Mouse (Mus musculus) kidney, embryonic 15.5 days (tissue): ENCODE results near the gene Ezh1. TPM values are rescaled to one million over a fixed set of nuclear protein-coding genes. Genes with fewer than 3 reads are reported as not detected.

Source experiments
- ATAC-seq: fragments of 200-750 bp; cut with Nextera tagmentation; replicated peaks from 2 replicates; pipeline ENCODE4 v1.8.0; 2017; ENCODE audit warnings: moderate TSS enrichment; ENCODE audit not compliant: low FRiP score
- H3K27ac ChIP-seq: fragments of 300-500 bp; sonication (generic); 2 replicates; pipeline ENCODE4 v1.5.1; 2015; ENCODE audit warnings: mild to moderate bottlenecking, inconsistent platforms
- H3K27me3 ChIP-seq: fragments of 300-500 bp; sonication (generic); 2 replicates; pipeline ENCODE4 v1.6.1; 2015; ENCODE audit warnings: inconsistent platforms
- H3K36me3 ChIP-seq: fragments of 300-500 bp; sonication (generic); 2 replicates; pipeline ENCODE4 v1.6.1; 2015; ENCODE audit warnings: inconsistent platforms
- H3K4me1 ChIP-seq: fragments of 300-500 bp; sonication (generic); 2 replicates; pipeline ENCODE4 v1.6.1; 2015; ENCODE audit warnings: inconsistent platforms
- H3K4me2 ChIP-seq: fragments of 300-500 bp; sonication (generic); 2 replicates; pipeline ENCODE4 v1.6.1; 2015; ENCODE audit warnings: moderate library complexity, mild to moderate bottlenecking, inconsistent platforms
- H3K4me3 ChIP-seq: fragments of 300-500 bp; sonication (generic); replicated peaks from 2 replicates; pipeline ENCODE4 v1.5.1; 2015; ENCODE audit warnings: mild to moderate bottlenecking, inconsistent platforms
- H3K9ac ChIP-seq: fragments of 300-500 bp; sonication (generic); 2 replicates; pipeline ENCODE4 v1.6.1; 2015; ENCODE audit warnings: mild to moderate bottlenecking, inconsistent platforms
- H3K9me3 ChIP-seq: fragments of 300-500 bp; sonication (generic); replicated peaks from 2 replicates; pipeline ENCODE4 v1.6.1; 2016; ENCODE audit warnings: inconsistent platforms
- WGBS: fragments of 180-500 bp; shearing (Covaris S2); methylation state at CpG from one replicate; pipeline ENCODE4 v1.1.7; 2015; ENCODE audit warnings: mixed read lengths; 5-methylcytosine and 5-hydroxymethylcytosine counted together
- polyA plus RNA-seq: library from polyadenylated mRNA; unstranded; fragments of >200 nt; fragmentation: Nextera tagmentation; extraction: Ambion mirVana; gene quantifications from 2 replicates; pipeline ENCODE4 v1.2.1, GENCODE M21; 2015

The Ezh1 gene
- polyA plus RNA-seq, 1 experiment from 2014 or later: 27.0 TPM

GRCm38 (mm10) chr11:101245071-101245470, 18.8 kb upstream of the Ezh1 start:
- no peak for ATAC-seq
- 21% methylated on average over 4 of the region's 4 CpGs for WGBS
- Histone ChIP-seq H3K4me3 (peak overlapping the region; percentile 57), H3K9me3 (no peaks in the 10 kb centered on the region), H3K9ac (no peak overlapping the region), H3K4me2 (peak overlapping the region; percentile 75), H3K27ac (peak overlapping the region; percentile 77), H3K36me3 (no peaks in the 10 kb centered on the region), H3K4me1 (peaks cover 38% of the 10 kb centered on the region), H3K27me3 (no peaks in the 10 kb centered on the region)

- ATAC-seq: no peak
- WGBS: 46% methylated on average over 5 of the region's 5 CpGs
- Histone ChIP-seq H3K27ac (peak overlapping the region; percentile 74), H3K9ac (no peak overlapping the region), H3K9me3 (no peaks in the 10 kb centered on the region), H3K4me3 (no peak overlapping the region), H3K4me2 (no peak overlapping the region), H3K27me3 (no peaks in the 10 kb centered on the region), H3K4me1 (peaks cover 17% of the 10 kb centered on the region), H3K36me3 (no peaks in the 10 kb centered on the region)
Observed at GRCm38 (mm10) chr11:101238071-101238647, 11.9 kb upstream of the Ezh1 start.

- Histone ChIP-seq H3K4me2 (no peak overlapping the region), H3K27ac (no peak overlapping the region), H3K27me3 (no peaks in the 10 kb centered on the region), H3K36me3 (no peaks in the 10 kb centered on the region), H3K9ac (no peak overlapping the region), H3K4me3 (no peak overlapping the region), H3K9me3 (no peaks in the 10 kb centered on the region), H3K4me1 (peaks cover 29% of the 10 kb centered on the region)
- no peak for ATAC-seq
- 89% methylated on average over 5 of the region's 5 CpGs for WGBS
Observed at GRCm38 (mm10) chr11:101236782-101237181, 10.5 kb upstream of the Ezh1 start.

GRCm38 (mm10) chr11:101235429-101235828, 9.2 kb upstream of the Ezh1 start:
- ATAC-seq: no peak
- Histone ChIP-seq H3K4me2 (no peak overlapping the region), H3K9ac (no peak overlapping the region), H3K4me3 (no peak overlapping the region), H3K36me3 (no peaks in the 10 kb centered on the region), H3K27ac (no peak overlapping the region), H3K4me1 (peaks cover 43% of the 10 kb centered on the region), H3K9me3 (no peaks in the 10 kb centered on the region), H3K27me3 (no peaks in the 10 kb centered on the region)

GRCm38 (mm10) chr11:101234124-101234523, 7.9 kb upstream of the Ezh1 start:
- no peak overlapping the region for H3K4me3 ChIP-seq
- H3K27me3 ChIP-seq: no peaks in the 10 kb centered on the region
- no peaks in the 10 kb centered on the region for H3K36me3 ChIP-seq
- no peak overlapping the region for H3K4me2 ChIP-seq
- H3K9ac ChIP-seq: no peak overlapping the region
- no peak for ATAC-seq
- H3K27ac ChIP-seq: 0 out of 2 replicates have a peak overlapping the region, but pooled peaks have one; percentile 62
- no peaks in the 10 kb centered on the region for H3K9me3 ChIP-seq
- peaks cover 56% of the 10 kb centered on the region for H3K4me1 ChIP-seq

GRCm38 (mm10) chr11:101233240-101233639, 7.0 kb upstream of the Ezh1 start:
- Histone ChIP-seq H3K9ac (no peak overlapping the region), H3K36me3 (no peaks in the 10 kb centered on the region), H3K27ac (peak overlapping the region; percentile 62; the same call in 1 of the 2 replicates), H3K4me1 (peaks cover 61% of the 10 kb centered on the region), H3K4me2 (no peak overlapping the region), H3K9me3 (no peaks in the 10 kb centered on the region), H3K4me3 (no peak overlapping the region), H3K27me3 (no peaks in the 10 kb centered on the region)
- 81% methylated on average over 1 of the region's 1 CpGs for WGBS
- ATAC-seq: no peak

GRCm38 (mm10) chr11:101232010-101232839, 6.0 kb upstream of the Ezh1 start:
- no peaks in the 10 kb centered on the region for H3K27me3 ChIP-seq
- H3K4me2 ChIP-seq: peak overlapping the region; percentile 56
- H3K9ac ChIP-seq: peak overlapping the region; percentile 36; the same call in 1 of the 2 replicates
- 32% methylated on average over 6 of the region's 6 CpGs for WGBS
- H3K4me1 ChIP-seq: peaks cover 56% of the 10 kb centered on the region
- peak; percentile 75 for ATAC-seq
- H3K4me3 ChIP-seq: peak overlapping the region; percentile 26
- H3K36me3 ChIP-seq: no peaks in the 10 kb centered on the region
- no peaks in the 10 kb centered on the region for H3K9me3 ChIP-seq
- peak overlapping the region; percentile 99 for H3K27ac ChIP-seq

GRCm38 (mm10) chr11:101230991-101231871, 5.0 kb upstream of the Ezh1 start:
- under 1% methylated on average over 18 of the region's 18 CpGs for WGBS
- ATAC-seq: peak; percentile 86
- Histone ChIP-seq H3K4me1 (peaks cover 59% of the 10 kb centered on the region), H3K9me3 (no peaks in the 10 kb centered on the region), H3K4me2 (peak overlapping the region; percentile 56), H3K4me3 (peak overlapping the region; percentile 26), H3K27ac (peak overlapping the region; percentile 99), H3K36me3 (no peaks in the 10 kb centered on the region), H3K9ac (peak overlapping the region; percentile 36), H3K27me3 (no peaks in the 10 kb centered on the region)

GRCm38 (mm10) chr11:101230526-101230925, 4.3 kb upstream of the Ezh1 start:
- peak overlapping the region; percentile 56 for H3K4me2 ChIP-seq
- H3K4me3 ChIP-seq: peak overlapping the region; percentile 26
- peak overlapping the region; percentile 99 for H3K27ac ChIP-seq
- no peaks in the 10 kb centered on the region for H3K36me3 ChIP-seq
- peaks cover 61% of the 10 kb centered on the region for H3K4me1 ChIP-seq
- 15% methylated on average over 5 of the region's 5 CpGs for WGBS
- H3K9ac ChIP-seq: peak overlapping the region; percentile 36
- H3K27me3 ChIP-seq: no peaks in the 10 kb centered on the region
- no peak for ATAC-seq
- no peaks in the 10 kb centered on the region for H3K9me3 ChIP-seq

- peak overlapping the region; percentile 99 for H3K27ac ChIP-seq
- no peaks in the 10 kb centered on the region for H3K27me3 ChIP-seq
- H3K4me1 ChIP-seq: peaks cover 65% of the 10 kb centered on the region
- H3K4me2 ChIP-seq: peak overlapping the region; percentile 56
- no peak overlapping the region for H3K9ac ChIP-seq
- no peak for ATAC-seq
- no peaks in the 10 kb centered on the region for H3K36me3 ChIP-seq
- H3K9me3 ChIP-seq: no peaks in the 10 kb centered on the region
- no peak overlapping the region for H3K4me3 ChIP-seq
- 23% methylated on average over 2 of the region's 2 CpGs for WGBS
Observed at GRCm38 (mm10) chr11:101230061-101230511, 3.8 kb upstream of the Ezh1 start.

GRCm38 (mm10) chr11:101229361-101229900, 3.2 kb upstream of the Ezh1 start:
- WGBS: 31% methylated on average over 8 of the region's 8 CpGs
- H3K27me3 ChIP-seq: no peaks in the 10 kb centered on the region
- no peak overlapping the region for H3K9ac ChIP-seq
- H3K36me3 ChIP-seq: no peaks in the 10 kb centered on the region
- peak overlapping the region; percentile 99 for H3K27ac ChIP-seq
- no peak overlapping the region for H3K4me3 ChIP-seq
- peak overlapping the region; percentile 56 for H3K4me2 ChIP-seq
- H3K4me1 ChIP-seq: peaks cover 70% of the 10 kb centered on the region
- no peaks in the 10 kb centered on the region for H3K9me3 ChIP-seq
- no peak for ATAC-seq
